Mouse (Mus musculus) heart, embryonic 15.5 days (tissue): Measurements from ENCODE around the gene Nmi. TPM values are rescaled to one million over a fixed set of nuclear protein-coding genes. Genes with fewer than 3 reads are reported as not detected.

Source experiments
- ATAC-seq: fragments of 200-750 bp; cut with Nextera tagmentation; replicated peaks from 2 replicates; pipeline ENCODE4 v1.8.0; 2017; ENCODE audit warnings: low read depth, moderate TSS enrichment; ENCODE audit not compliant: insufficient number of reproducible peaks, insufficient read depth, low FRiP score
- H3K27ac ChIP-seq: fragments of 300-500 bp; sonication (generic); 2 replicates; pipeline ENCODE4 v1.5.1; 2015; ENCODE audit warnings: mild to moderate bottlenecking, inconsistent platforms
- H3K27me3 ChIP-seq: fragments of 300-500 bp; sonication (generic); 2 replicates; pipeline ENCODE4 v1.6.1; 2015; ENCODE audit warnings: inconsistent platforms
- H3K36me3 ChIP-seq: fragments of 300-500 bp; sonication (generic); 2 replicates; pipeline ENCODE4 v1.6.1; 2015; ENCODE audit warnings: mild to moderate bottlenecking, inconsistent platforms
- H3K4me1 ChIP-seq: fragments of 300-500 bp; sonication (generic); replicated peaks from 2 replicates; pipeline ENCODE4 v1.6.1; 2015; ENCODE audit warnings: inconsistent platforms
- H3K4me2 ChIP-seq: fragments of 300-500 bp; sonication (generic); 2 replicates; pipeline ENCODE4 v1.6.1; 2015; ENCODE audit warnings: inconsistent platforms, mild to moderate bottlenecking, moderate library complexity
- H3K4me3 ChIP-seq: fragments of 300-500 bp; sonication (generic); 2 replicates; pipeline ENCODE4 v1.5.1; 2015; ENCODE audit warnings: mild to moderate bottlenecking, inconsistent platforms
- H3K9ac ChIP-seq: fragments of 300-500 bp; sonication (generic); 2 replicates; pipeline ENCODE4 v1.6.1; 2015; ENCODE audit warnings: mild to moderate bottlenecking, inconsistent platforms
- H3K9me3 ChIP-seq: fragments of 300-500 bp; sonication (generic); replicated peaks from 2 replicates; pipeline ENCODE4 v1.6.1; 2016; ENCODE audit warnings: inconsistent platforms
- WGBS: fragments of 180-500 bp; shearing (Covaris S2); methylation state at CpG from one replicate; pipeline ENCODE4 v1.1.7; 2015; ENCODE audit warnings: mixed read lengths; 5-methylcytosine and 5-hydroxymethylcytosine counted together
- polyA plus RNA-seq: library from polyadenylated mRNA; unstranded; fragments of >200 nt; fragmentation: Nextera tagmentation; extraction: Ambion mirVana; gene quantifications from 2 replicates; pipeline ENCODE4 v1.2.1, GENCODE M21; 2015

Gene Nmi
- polyA plus RNA-seq, 1 experiment from 2014 or later, result 16.2 TPM

DNA sequence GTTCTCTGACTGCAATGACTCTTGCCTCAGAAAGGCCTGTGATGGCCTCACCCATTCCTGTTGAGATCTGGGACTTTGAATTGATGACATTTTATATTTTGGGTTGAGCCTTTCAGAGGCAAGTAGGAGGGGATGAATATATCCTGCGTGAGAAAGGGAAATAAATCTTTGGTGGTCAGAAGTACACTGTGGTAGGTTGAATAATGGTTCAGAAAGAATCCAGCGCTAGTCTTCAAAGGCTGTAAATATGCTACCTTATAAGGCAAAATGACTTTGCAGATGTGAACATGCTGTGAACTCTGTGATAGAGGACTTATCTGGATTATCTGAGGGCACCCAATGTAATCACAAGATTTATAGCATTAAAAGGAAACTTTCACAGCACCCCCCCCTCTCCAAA, 61.4 kb downstream of the Nmi start:
- H3K4me3 ChIP-seq, result no peak overlapping the region
- ATAC-seq, result no peak
- 0 out of 2 replicates have a peak, but pooled peaks cover 3% of the 10 kb centered on the region for H3K4me1 ChIP-seq
- H3K27me3 ChIP-seq, result no peaks in the 10 kb centered on the region
- no peak overlapping the region for H3K4me2 ChIP-seq
- no peaks in the 10 kb centered on the region for H3K9me3 ChIP-seq
- no peak overlapping the region for H3K27ac ChIP-seq
- no peaks in the 10 kb centered on the region for H3K36me3 ChIP-seq
- no peak overlapping the region for H3K9ac ChIP-seq
- WGBS, result 76% methylated on average over 2 of the region's 2 CpGs

- Histone ChIP-seq H3K4me3 (no peak overlapping the region), H3K27ac (no peak overlapping the region), H3K36me3 (no peaks in the 10 kb centered on the region), H3K27me3 (no peaks in the 10 kb centered on the region), H3K4me2 (no peak overlapping the region), H3K4me1 (0 out of 2 replicates have a peak, but pooled peaks cover under 1% of the 10 kb centered on the region), H3K9me3 (no peaks in the 10 kb centered on the region), H3K9ac (no peak overlapping the region)
- ATAC-seq, result no peak
- 57% methylated on average over 4 of the region's 4 CpGs for WGBS
Measured at GRCm38 (mm10) chr2:51907538-51908110, 65.7 kb downstream of the Nmi start.

DNA sequence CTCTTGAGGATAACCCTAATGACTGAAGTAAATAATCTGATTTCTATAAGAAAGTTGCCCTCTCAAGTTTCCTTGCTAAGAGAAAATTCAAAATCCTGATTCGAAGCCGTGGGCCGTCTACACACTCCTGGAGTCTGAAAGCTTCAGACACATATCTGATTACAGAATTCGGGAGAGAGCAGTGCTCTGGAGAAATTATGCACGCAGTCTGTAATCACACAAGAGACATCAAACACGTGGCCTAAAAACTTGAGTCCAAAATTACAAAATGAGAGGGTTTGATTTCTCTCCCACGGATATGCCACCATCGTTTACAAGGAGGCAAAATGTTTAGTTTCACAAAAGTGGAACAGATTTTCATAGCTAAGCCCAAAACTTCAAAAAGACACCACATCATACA, 67.7 kb downstream of the Nmi start:
- H3K9ac ChIP-seq, result no peak overlapping the region
- no peak overlapping the region for H3K4me2 ChIP-seq
- no peaks in the 10 kb centered on the region for H3K27me3 ChIP-seq
- no peak for ATAC-seq
- H3K27ac ChIP-seq, result no peak overlapping the region
- H3K4me3 ChIP-seq, result no peak overlapping the region
- 74% methylated on average over 8 of the region's 8 CpGs for WGBS
- H3K36me3 ChIP-seq, result no peaks in the 10 kb centered on the region
- H3K9me3 ChIP-seq, result no peaks in the 10 kb centered on the region
- no peaks in the 10 kb centered on the region for H3K4me1 ChIP-seq

Other genes with a start within 250 kb of the Nmi start
- 12.0 and 15.0 TPM in 2 replicates for gene Rbm43, start 38.3 kb downstream of the Nmi start, polyA plus RNA-seq
- gene Tnfaip6, start 64.5 kb upstream of the Nmi start, polyA plus RNA-seq, result 3.7 and 4.3 TPM in 2 replicates
- gene Rif1, start 99.3 kb upstream of the Nmi start, polyA plus RNA-seq, result 16.3 and 20.2 TPM in 2 replicates